Mouse (Mus musculus) lung, embryonic 15.5 days (tissue): ENCODE results near the gene Clrn3. TPM values are rescaled to one million over a fixed set of nuclear protein-coding genes. Genes with fewer than 3 reads are reported as not detected.

Experiments
- ATAC-seq: fragments of 200-750 bp; cut with Nextera tagmentation; 2 replicates; pipeline ENCODE4 v1.8.0; 2017; ENCODE audit warnings: moderate number of reproducible peaks, borderline replicate concordance; ENCODE audit not compliant: low FRiP score, low TSS enrichment; ENCODE audit errors: extremely low read depth
- H3K27ac ChIP-seq: fragments of 300-500 bp; sonication (generic); 2 replicates; pipeline ENCODE4 v1.5.1; 2015; ENCODE audit warnings: moderate library complexity, mild to moderate bottlenecking, inconsistent platforms
- H3K27me3 ChIP-seq: fragments of 300-500 bp; sonication (generic); 2 replicates; pipeline ENCODE4 v1.6.1; 2015; ENCODE audit warnings: inconsistent platforms
- H3K36me3 ChIP-seq: fragments of 300-500 bp; sonication (generic); 2 replicates; pipeline ENCODE4 v1.6.1; 2015; ENCODE audit warnings: inconsistent platforms
- H3K4me1 ChIP-seq: fragments of 300-500 bp; sonication (generic); 2 replicates; pipeline ENCODE4 v1.6.1; 2015; ENCODE audit warnings: inconsistent platforms
- H3K4me2 ChIP-seq: fragments of 300-500 bp; sonication (generic); 2 replicates; pipeline ENCODE4 v1.6.1; 2015; ENCODE audit warnings: inconsistent platforms, mild to moderate bottlenecking, moderate library complexity
- H3K4me3 ChIP-seq: fragments of 300-500 bp; sonication (generic); 2 replicates; pipeline ENCODE4 v1.5.1; 2015; ENCODE audit warnings: mild to moderate bottlenecking, inconsistent platforms
- H3K9ac ChIP-seq: fragments of 300-500 bp; sonication (generic); 2 replicates; pipeline ENCODE4 v1.6.1; 2015; ENCODE audit warnings: inconsistent platforms
- H3K9me3 ChIP-seq: fragments of 300-500 bp; sonication (generic); 2 replicates; pipeline ENCODE4 v1.6.1; 2016; ENCODE audit warnings: inconsistent platforms
- WGBS: fragments of 180-500 bp; shearing (Covaris S2); methylation state at CpG from one replicate; pipeline ENCODE4 v1.1.7; 2015; 5-methylcytosine and 5-hydroxymethylcytosine counted together
- polyA plus RNA-seq: library from polyadenylated mRNA; unstranded; fragments of >200 nt; fragmentation: Nextera tagmentation; extraction: Ambion mirVana; gene quantifications from 2 replicates; pipeline ENCODE4 v1.2.1, GENCODE M21; 2015

Clrn3 gene
- polyA plus RNA-seq, 1 experiment from 2014 or later: 0.04 TPM

DNA sequence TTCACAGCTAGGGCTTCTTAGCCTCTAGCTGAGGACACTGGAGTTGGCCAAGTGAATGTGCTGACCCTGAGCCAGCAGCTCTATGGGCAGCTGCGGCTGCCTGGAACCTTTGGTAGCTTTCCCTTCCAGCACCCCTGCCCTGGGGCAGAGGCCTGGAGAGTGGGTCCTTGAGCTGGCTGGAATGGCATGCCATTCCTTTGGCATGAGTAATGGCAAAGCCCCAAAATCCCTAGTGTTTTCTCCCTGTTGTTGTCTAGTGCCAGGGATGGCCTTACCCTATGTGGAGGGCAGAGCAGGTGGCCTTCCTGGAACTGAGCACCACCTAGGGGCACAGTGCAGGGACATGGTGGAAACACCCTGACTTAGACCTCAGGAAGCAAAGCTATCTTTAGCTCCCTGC lies 23.1 kb upstream of the Clrn3 start:
- 0 out of 2 replicates have a peak overlapping the region, but pooled peaks have one; percentile 3 for H3K27ac ChIP-seq
- no peaks in the 10 kb centered on the region for H3K36me3 ChIP-seq
- H3K4me1 ChIP-seq: peaks cover 12% of the 10 kb centered on the region
- no peaks in the 10 kb centered on the region for H3K27me3 ChIP-seq
- no peak overlapping the region for H3K9ac ChIP-seq
- no peak for ATAC-seq
- no peak overlapping the region for H3K4me2 ChIP-seq
- 48% methylated on average over 1 of the region's 1 CpGs for WGBS
- no peak overlapping the region for H3K4me3 ChIP-seq
- no peaks in the 10 kb centered on the region for H3K9me3 ChIP-seq

DNA sequence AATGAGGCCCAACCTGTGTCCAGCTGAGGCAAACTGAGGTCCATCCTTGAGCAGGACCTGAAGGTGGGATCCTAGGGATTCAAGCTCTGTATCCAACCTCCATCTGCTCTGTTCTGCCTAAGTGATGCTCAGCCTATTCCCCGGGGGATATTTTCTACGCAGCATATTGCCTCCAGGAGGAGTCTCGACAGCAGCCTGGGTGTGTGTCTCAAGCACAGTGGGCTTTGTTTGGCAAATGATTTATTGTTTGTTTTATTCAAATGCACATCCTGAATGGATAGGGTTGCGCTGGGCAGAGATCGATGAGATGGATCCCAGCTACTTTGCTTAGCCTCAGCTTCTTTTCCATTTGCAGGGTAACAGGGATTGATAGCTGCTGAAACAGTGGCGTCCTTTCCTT lies 20.0 kb upstream of the Clrn3 start:
- ATAC-seq: no peak
- H3K4me1 ChIP-seq: peaks cover 25% of the 10 kb centered on the region
- no peaks in the 10 kb centered on the region for H3K36me3 ChIP-seq
- H3K27ac ChIP-seq: no peak overlapping the region
- H3K4me2 ChIP-seq: no peak overlapping the region
- H3K27me3 ChIP-seq: no peaks in the 10 kb centered on the region
- no peak overlapping the region for H3K4me3 ChIP-seq
- 74% methylated on average over 6 of the region's 6 CpGs for WGBS
- no peaks in the 10 kb centered on the region for H3K9me3 ChIP-seq
- no peak overlapping the region for H3K9ac ChIP-seq

DNA sequence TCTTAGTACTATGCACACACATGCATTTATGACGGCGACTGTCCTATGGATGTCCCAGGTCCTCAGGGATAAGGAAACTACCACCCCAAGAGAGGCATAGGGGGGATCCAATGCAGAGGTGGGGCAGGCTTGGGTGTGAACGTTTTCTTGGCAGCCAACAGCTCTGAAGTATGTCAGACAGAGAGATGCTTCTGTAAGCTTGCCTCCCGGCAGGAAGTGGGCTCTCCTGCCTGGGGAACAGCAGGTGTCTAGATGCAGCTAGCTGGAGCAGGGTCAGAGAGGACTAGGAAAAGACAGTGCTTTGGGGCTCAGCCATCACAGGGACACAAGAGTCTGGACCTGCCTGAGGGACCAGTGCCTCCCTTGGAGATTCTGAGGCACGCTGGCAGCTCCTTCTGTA lies 18.1 kb upstream of the Clrn3 start:
- Histone ChIP-seq H3K27me3 (no peaks in the 10 kb centered on the region), H3K9me3 (no peaks in the 10 kb centered on the region), H3K4me3 (no peak overlapping the region), H3K36me3 (no peaks in the 10 kb centered on the region), H3K4me1 (peaks cover 22% of the 10 kb centered on the region), H3K9ac (no peak overlapping the region), H3K4me2 (no peak overlapping the region), H3K27ac (peak overlapping the region; percentile 12; the same call in 1 of the 2 replicates)
- WGBS: 29% methylated on average over 5 of the region's 5 CpGs
- ATAC-seq: no peak

DNA sequence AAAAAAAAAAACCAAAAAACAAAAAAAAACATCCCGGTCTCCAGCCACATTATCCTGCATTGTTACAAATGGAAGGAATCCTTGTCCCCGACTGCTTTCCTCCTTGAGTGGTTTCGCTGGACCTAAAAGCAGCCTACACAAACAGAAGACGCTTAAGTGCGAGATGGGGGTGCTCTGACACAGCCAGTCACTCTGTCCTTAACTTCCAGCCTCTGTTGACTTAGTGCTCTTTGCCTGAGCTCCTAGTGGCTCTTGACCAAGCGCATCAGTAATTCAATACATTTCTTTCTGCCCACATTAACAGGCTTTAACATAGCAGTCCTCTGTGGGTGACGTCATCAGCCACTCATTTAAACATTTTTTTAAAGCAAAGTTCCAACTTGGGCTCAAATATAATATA lies 17.5 kb upstream of the Clrn3 start:
- peaks cover 18% of the 10 kb centered on the region for H3K4me1 ChIP-seq
- no peaks in the 10 kb centered on the region for H3K27me3 ChIP-seq
- WGBS: 45% methylated on average over 7 of the region's 7 CpGs
- H3K4me2 ChIP-seq: 0 out of 2 replicates have a peak overlapping the region, but pooled peaks have one; percentile 8
- H3K9ac ChIP-seq: no peak overlapping the region
- H3K27ac ChIP-seq: peak overlapping the region; percentile 69
- no peaks in the 10 kb centered on the region for H3K36me3 ChIP-seq
- no peaks in the 10 kb centered on the region for H3K9me3 ChIP-seq
- H3K4me3 ChIP-seq: no peak overlapping the region
- peak; percentile 43 for ATAC-seq

DNA sequence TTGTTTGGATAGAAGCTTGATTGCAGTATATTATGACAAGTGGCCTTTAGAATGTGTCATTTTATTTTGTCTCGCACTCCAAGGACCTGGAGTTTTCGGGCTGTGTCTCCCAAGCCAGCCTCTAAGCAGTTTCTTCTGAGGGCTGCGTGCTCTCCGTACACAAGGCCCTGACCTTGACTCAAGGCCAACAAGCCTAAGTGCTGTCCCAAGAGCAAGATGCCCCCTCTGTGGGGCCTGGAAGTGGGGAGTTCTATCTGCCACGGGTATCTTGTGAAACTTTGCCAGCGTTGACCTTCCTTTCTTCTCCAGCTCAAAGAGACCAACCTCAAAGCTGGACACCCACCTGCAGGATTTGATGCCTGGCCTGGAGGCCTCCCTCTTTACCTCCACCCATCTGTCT lies 15.9 kb upstream of the Clrn3 start:
- Histone ChIP-seq H3K36me3 (no peaks in the 10 kb centered on the region), H3K4me3 (no peak overlapping the region), H3K27me3 (peaks cover 5% of the 10 kb centered on the region; the same call in 1 of the 2 replicates), H3K9me3 (no peaks in the 10 kb centered on the region), H3K27ac (no peak overlapping the region), H3K4me2 (no peak overlapping the region), H3K4me1 (peaks cover 16% of the 10 kb centered on the region), H3K9ac (no peak overlapping the region)
- ATAC-seq: no peak
- 79% methylated on average over 6 of the region's 6 CpGs for WGBS

DNA sequence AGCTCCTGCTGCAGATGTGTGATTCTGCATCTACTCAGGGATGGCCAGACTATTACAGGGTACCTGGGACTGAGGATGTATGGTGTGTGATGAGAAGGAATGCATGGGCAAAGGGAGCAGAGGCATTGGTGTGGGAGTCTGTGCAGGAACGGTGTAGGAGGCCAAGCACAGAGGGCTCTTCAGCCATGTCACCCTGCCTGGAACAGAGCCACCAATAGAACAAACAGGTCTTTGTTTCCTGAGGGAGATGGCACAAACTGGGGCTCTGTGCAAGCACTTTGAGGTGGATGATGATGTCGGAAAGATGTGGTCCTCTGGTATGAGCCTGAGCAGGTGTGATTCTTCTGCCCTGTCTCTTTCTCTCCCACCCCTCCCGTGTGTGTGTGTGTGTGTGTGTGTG lies 14.6 kb upstream of the Clrn3 start:
- peaks cover 22% of the 10 kb centered on the region for H3K4me1 ChIP-seq
- no peak overlapping the region for H3K9ac ChIP-seq
- H3K27me3 ChIP-seq: peaks cover 17% of the 10 kb centered on the region
- no peaks in the 10 kb centered on the region for H3K9me3 ChIP-seq
- ATAC-seq: no peak
- H3K4me3 ChIP-seq: no peak overlapping the region
- H3K4me2 ChIP-seq: no peak overlapping the region
- 52% methylated on average over 3 of the region's 3 CpGs for WGBS
- no peak overlapping the region for H3K27ac ChIP-seq
- H3K36me3 ChIP-seq: no peaks in the 10 kb centered on the region

DNA sequence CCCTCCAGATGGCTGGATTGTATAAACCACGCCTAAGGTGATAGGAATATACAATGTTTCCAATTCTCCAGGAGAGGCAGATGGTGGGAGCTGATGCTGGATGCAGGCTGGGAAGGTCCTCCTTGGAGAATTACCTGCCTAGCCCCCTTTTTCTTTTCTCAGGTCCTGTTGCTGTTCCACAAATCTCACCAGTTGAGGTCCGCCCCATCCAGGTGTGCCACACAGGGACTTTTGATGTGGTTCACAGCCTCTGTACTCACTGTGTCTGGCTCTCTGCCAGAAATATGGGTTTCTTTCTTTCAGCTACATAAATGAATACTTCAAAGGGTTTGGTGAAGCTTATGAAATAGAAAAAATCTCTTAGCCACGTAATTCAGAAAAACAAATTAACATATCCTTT lies 13.8 kb upstream of the Clrn3 start:
- WGBS: 61% methylated on average over 3 of the region's 3 CpGs
- no peak overlapping the region for H3K4me3 ChIP-seq
- no peak for ATAC-seq

DNA sequence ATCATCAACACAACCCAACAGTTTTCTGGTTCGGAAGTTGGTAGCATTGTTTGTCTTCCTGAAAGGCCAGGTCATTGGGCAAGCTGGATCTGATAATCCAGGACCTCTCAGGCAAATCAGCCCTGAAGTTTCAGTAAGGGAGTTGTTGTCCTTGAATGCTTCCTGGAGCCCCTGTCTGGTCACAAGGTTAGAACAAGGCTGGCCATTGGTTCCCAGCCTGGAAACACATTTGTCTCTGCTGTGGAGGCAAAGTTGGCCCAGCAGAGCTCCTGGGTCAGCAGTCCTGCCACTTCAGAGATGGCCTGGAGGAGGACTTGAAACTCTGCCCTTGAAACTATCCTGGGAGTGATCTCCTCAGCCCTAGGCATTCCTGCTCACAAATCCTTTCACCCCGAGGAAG lies 11.0 kb upstream of the Clrn3 start:
- peaks cover 19% of the 10 kb centered on the region for H3K27me3 ChIP-seq
- WGBS: 78% methylated on average over 2 of the region's 2 CpGs
- no peaks in the 10 kb centered on the region for H3K9me3 ChIP-seq
- peaks cover 10% of the 10 kb centered on the region; the same call in 1 of the 2 replicates for H3K4me1 ChIP-seq
- no peak overlapping the region for H3K27ac ChIP-seq
- H3K4me2 ChIP-seq: no peak overlapping the region
- no peak for ATAC-seq
- no peak overlapping the region for H3K9ac ChIP-seq
- H3K36me3 ChIP-seq: no peaks in the 10 kb centered on the region
- H3K4me3 ChIP-seq: no peak overlapping the region

More for the DNA sequence above, 13.8 kb upstream of the Clrn3 start:
- H3K9me3 ChIP-seq: no peaks in the 10 kb centered on the region
- H3K27me3 ChIP-seq: peaks cover 19% of the 10 kb centered on the region
- no peak overlapping the region for H3K4me2 ChIP-seq
- no peak overlapping the region for H3K9ac ChIP-seq
- H3K36me3 ChIP-seq: no peaks in the 10 kb centered on the region
- H3K4me1 ChIP-seq: peaks cover 26% of the 10 kb centered on the region
- no peak overlapping the region for H3K27ac ChIP-seq

DNA sequence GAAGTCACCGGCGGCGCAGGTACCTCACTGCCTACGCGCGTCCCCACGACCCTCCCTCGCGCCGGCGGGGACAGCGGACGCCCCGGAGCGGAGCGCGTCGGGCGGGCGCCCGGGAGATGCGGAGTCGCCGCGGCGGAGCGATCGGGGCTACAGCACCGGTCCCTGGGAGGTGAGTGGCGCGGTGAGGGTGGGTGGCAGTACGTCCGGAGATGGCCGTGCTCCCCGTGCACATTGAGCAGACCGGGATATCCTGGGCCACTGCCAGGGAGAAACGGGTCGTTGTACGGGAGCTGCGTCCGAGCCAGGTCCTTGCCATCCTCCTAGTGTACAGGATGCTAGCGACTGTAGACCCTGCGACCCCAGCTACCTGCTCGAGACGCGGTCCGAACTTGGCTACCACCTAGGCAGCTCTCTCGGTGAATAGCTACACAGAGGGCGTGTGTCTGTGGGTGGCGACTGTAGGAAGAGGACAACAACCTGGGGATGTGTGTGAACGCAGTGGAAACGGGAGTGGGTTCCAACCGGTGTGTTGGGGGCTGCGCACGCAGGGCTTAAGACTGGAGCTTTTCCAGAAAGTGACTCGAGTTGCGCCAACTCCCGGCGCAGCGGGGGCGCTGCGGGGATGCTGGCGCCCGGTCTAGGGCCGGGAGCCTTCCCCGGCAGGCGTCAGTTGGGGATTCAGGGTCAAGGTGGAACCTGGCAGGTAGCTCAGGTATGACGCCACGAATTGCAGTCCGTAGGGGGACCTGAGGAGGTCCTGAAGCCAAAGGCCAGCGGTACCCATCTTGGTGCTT lies 9.7 kb upstream of the Clrn3 start:
- H3K27ac ChIP-seq: no peak overlapping the region
- peak overlapping the region; percentile 94 for H3K4me2 ChIP-seq
- H3K9ac ChIP-seq: peak overlapping the region; percentile 41
- ATAC-seq: peak; percentile 47
- under 1% methylated on average over 71 of the region's 71 CpGs for WGBS
- H3K9me3 ChIP-seq: no peaks in the 10 kb centered on the region
- no peaks in the 10 kb centered on the region for H3K36me3 ChIP-seq
- peaks cover 10% of the 10 kb centered on the region; the same call in 1 of the 2 replicates for H3K4me1 ChIP-seq
- peaks cover 19% of the 10 kb centered on the region for H3K27me3 ChIP-seq
- H3K4me3 ChIP-seq: peak overlapping the region; percentile 56

DNA sequence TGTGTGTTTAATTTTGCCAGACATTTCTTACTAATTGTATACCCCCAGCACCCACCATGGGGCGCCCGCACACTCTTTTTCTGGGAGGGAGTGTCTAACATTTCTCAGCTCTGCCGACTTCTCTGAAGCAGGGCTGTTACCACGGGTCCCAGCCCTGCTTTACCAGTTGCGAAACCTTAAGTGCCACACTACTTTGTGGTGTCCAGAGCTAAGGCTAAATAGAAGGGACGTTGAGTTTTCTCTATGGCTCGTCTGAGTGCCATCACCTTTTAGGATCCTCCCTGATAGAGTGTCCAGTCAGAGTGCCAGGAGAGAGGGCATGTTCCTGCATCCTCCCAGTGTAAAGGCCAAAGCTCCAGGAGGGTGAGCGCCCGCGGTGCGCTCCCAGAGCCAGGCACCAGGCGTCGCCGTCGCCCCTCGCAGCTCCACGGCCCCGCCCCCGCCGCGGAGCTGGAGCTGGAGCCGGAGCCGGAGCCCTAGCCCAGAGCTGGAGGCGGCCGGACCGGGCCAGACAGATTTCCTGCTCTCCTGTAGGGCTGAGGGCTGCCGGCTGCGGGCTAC lies 9.0 kb upstream of the Clrn3 start, which contains the start of gene Ptpre:
Gene Ptpre (plus strand): TSS at position 141 of the 561 bp plus-strand sequence.
- Histone ChIP-seq H3K27me3 (peaks cover 19% of the 10 kb centered on the region), H3K4me2 (peak within 1 kb of the TSS; percentile 94), H3K4me1 (0 out of 2 replicates have a peak, but pooled peaks cover 10% of the 10 kb centered on the region), H3K27ac (no peak within 1 kb of the TSS), H3K9ac (peak within 1 kb of the TSS; percentile 41), H3K36me3 (no peaks in the 10 kb centered on the region), H3K9me3 (no peaks in the 10 kb centered on the region), H3K4me3 (peak within 1 kb of the TSS; percentile 56)
- WGBS: 2% methylated on average over 28 of the region's 28 CpGs
- ATAC-seq: peak; percentile 93

DNA sequence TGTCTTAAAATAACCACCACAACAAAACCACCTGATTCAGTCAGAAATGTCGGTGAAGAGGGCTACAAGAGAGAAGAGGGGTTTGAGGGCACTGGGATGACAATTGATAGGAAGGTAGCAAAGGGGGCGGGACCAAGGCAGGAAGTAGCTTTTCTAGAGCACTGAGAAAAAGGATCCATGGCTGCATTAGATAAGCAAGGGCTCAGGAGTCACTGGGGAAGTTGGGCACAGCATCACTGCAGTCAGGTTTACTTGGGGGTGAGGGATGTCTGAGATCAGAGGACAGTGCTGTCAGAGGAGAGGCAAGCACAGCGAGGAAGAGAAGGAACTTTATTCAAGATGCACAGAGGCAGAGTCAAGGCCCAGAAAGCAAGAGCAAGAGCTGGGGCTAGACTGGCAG lies 7.5 kb upstream of the Clrn3 start:
- Histone ChIP-seq H3K4me1 (0 out of 2 replicates have a peak, but pooled peaks cover 10% of the 10 kb centered on the region), H3K36me3 (no peaks in the 10 kb centered on the region), H3K4me2 (no peak overlapping the region), H3K27me3 (peaks cover 19% of the 10 kb centered on the region), H3K27ac (no peak overlapping the region), H3K4me3 (no peak overlapping the region), H3K9ac (no peak overlapping the region), H3K9me3 (no peaks in the 10 kb centered on the region)
- WGBS: 67% methylated on average over 3 of the region's 3 CpGs
- no peak for ATAC-seq

DNA sequence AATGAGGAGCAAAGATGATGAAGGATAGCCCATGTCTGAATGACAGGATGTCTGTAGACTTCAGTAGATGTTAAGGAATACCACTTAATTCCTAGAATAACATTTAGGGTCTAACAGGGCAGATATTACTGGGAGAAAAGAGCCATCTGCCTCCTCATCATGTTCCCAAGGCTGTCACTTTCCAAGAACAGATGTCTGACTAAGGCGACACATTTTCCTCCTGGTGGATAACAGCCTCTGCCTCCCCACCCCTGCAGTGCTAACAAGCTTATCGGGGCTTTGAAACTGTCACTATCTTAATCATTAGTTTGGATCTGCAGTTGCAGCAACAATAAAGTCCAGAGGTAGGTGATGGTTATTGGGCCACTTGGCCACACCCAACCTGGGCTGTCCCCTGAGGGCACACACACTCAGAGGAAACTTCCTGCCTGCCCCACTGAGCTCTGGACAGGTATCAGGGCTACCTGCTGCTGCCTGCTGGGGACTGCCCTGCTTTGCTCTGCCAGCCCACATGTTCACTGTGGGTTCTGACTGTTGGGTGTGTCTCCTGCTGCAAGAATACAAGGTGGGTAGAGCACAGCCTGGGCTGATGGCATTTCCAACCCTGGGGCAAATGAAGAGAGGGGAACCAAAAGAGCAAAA lies 6.2 kb upstream of the Clrn3 start:
- no peaks in the 10 kb centered on the region for H3K36me3 ChIP-seq
- WGBS: 39% methylated on average over 2 of the region's 2 CpGs
- 0 out of 2 replicates have a peak, but pooled peaks cover 10% of the 10 kb centered on the region for H3K4me1 ChIP-seq
- H3K4me3 ChIP-seq: no peak overlapping the region
- no peak overlapping the region for H3K27ac ChIP-seq
- H3K9me3 ChIP-seq: no peaks in the 10 kb centered on the region
- H3K9ac ChIP-seq: no peak overlapping the region
- no peak overlapping the region for H3K4me2 ChIP-seq
- peaks cover 18% of the 10 kb centered on the region for H3K27me3 ChIP-seq
- no peak for ATAC-seq
